15 mouse cellular contexts compared by ENCODE assay signal in genomic region chr19:42461353-42461752, GRCm38 (mm10). TPM values are rescaled to one million over a fixed set of nuclear protein-coding genes. Genes with fewer than 3 reads are reported as not detected.
A peak's percentile ranks its signal among the peaks of the same experiment; 100 is the strongest.
DNase-seq lines count a peak whose midpoint lies in the region; ATAC-seq and TF ChIP-seq lines count a peak whose summit lies in the region.
"Had no signal": no experiment of that assay in that cellular context is flagged by ENCODE, and none has a peak within 500 bp of the region (broad histone marks: within the 10 kb centered on the region; RNA-seq: fewer than 3 reads in every experiment).

No protein-coding gene starts in this region.

- H3K27ac ChIP-seq in hindbrain, embryonic 13.5 days = peak overlapping the region; percentile 52
- no peak overlapping the region for H3K27ac ChIP-seq in hindbrain, postnatal 0 days
- peak overlapping the region; percentile 60 for H3K27ac ChIP-seq in embryonic facial prominence, embryonic 15.5 days (replicated peaks)
- H3K27ac ChIP-seq in olfactory bulb, adult 2 months (ENCODE audit: insufficient read depth, low read depth, low read length) = peak overlapping the region; percentile 76
- H3K27ac ChIP-seq in intestine, postnatal 0 days (ENCODE audit: low read depth, low read length) = no peak overlapping the region
- H3K27ac ChIP-seq: heart, embryonic 10.5 days; lung, embryonic 15.5 days had no signal

- 48% methylated on average over 9 of the region's 9 CpGs for WGBS in hindbrain, embryonic 13.5 days
- 24% methylated on average over 9 of the region's 9 CpGs for WGBS in hindbrain, postnatal 0 days
- 6% methylated on average over 9 of the region's 9 CpGs for WGBS in embryonic facial prominence, embryonic 15.5 days
- WGBS in olfactory bulb, adult 2 months = 16% methylated on average over 9 of the region's 9 CpGs
- WGBS in intestine, postnatal 0 days = 22% methylated on average over 9 of the region's 9 CpGs

- no peaks in the 10 kb centered on the region for H3K27me3 ChIP-seq in hindbrain, embryonic 13.5 days
- no peaks in the 10 kb centered on the region for H3K27me3 ChIP-seq in hindbrain, postnatal 0 days (ENCODE audit: insufficient read depth, low read length)
- peaks cover 3% of the 10 kb centered on the region; the same call in 1 of the 2 replicates for H3K27me3 ChIP-seq in embryonic facial prominence, embryonic 15.5 days
- H3K27me3 ChIP-seq in intestine, postnatal 0 days (replicated peaks; ENCODE audit: control insufficient read depth, insufficient read depth, low read length) = no peaks in the 10 kb centered on the region
- H3K27me3 ChIP-seq: lung, embryonic 15.5 days had no signal

- 0 out of 2 replicates have a peak, but pooled peaks have one; percentile 27 for TF ChIP-seq POLR2A in olfactory bulb, adult 2 months (IDR thresholded peaks at IDR 0.05; ENCODE audit: insufficient read depth, low read depth, low read length)

- no peak overlapping the region for H3K4me3 ChIP-seq in hindbrain, embryonic 13.5 days
- H3K4me3 ChIP-seq in hindbrain, postnatal 0 days (ENCODE audit: low read length) = no peak overlapping the region
- H3K4me3 ChIP-seq in embryonic facial prominence, embryonic 15.5 days (replicated peaks) = 0 out of 2 replicates have a peak overlapping the region, but pooled peaks have one; percentile 6
- H3K4me3 ChIP-seq in olfactory bulb, adult 2 months (ENCODE audit: insufficient read depth, low read depth, low read length) = no peak overlapping the region
- no peak overlapping the region for H3K4me3 ChIP-seq in intestine, postnatal 0 days (ENCODE audit: low read depth, low read length)
- H3K4me3 ChIP-seq: heart, embryonic 10.5 days; lung, embryonic 15.5 days had no signal

- DNase-seq in hindbrain, postnatal 0 days (ENCODE audit: low spot score) = no peak
- DNase-seq in brain, adult 2 months (ENCODE audit: low read depth, low spot score) = peak; percentile 67
- DNase-seq in natural killer cell, adult 2 months (ENCODE audit: low spot score in 2 of 2) = no peak
- DNase-seq: adrenal gland, adult 2 months; cerebellum, adult 18-20 months; kidney, adult 11 months; kidney, postnatal 14 days; right cerebral cortex, postnatal 14 days had no signal

- TF ChIP-seq CTCF in hindbrain, postnatal 0 days (IDR thresholded peaks at IDR 0.05; ENCODE audit: low read depth) = no peak
- no peak for TF ChIP-seq CTCF in olfactory bulb, adult 2 months (IDR thresholded peaks at IDR 0.05; ENCODE audit: insufficient read depth, low read depth, low read length)
- TF ChIP-seq CTCF in intestine, postnatal 0 days (IDR thresholded peaks at IDR 0.05; ENCODE audit: low read depth) = no peak

- H3K4me1 ChIP-seq in hindbrain, embryonic 13.5 days (replicated peaks) = peaks cover 14% of the 10 kb centered on the region
- peaks cover 8% of the 10 kb centered on the region; the same call in 1 of the 2 replicates for H3K4me1 ChIP-seq in hindbrain, postnatal 0 days (ENCODE audit: insufficient read depth, low read length)
- H3K4me1 ChIP-seq in embryonic facial prominence, embryonic 15.5 days = peaks cover 17% of the 10 kb centered on the region
- peaks cover 24% of the 10 kb centered on the region for H3K4me1 ChIP-seq in olfactory bulb, adult 2 months (ENCODE audit: control insufficient read depth, insufficient read depth, low read length)
- no peaks in the 10 kb centered on the region for H3K4me1 ChIP-seq in intestine, postnatal 0 days (replicated peaks; ENCODE audit: control insufficient read depth, insufficient read depth, low read length)
- H3K4me1 ChIP-seq: heart, embryonic 10.5 days had no signal

- H3K9me3 ChIP-seq in hindbrain, embryonic 13.5 days = no peaks in the 10 kb centered on the region
- no peaks in the 10 kb centered on the region for H3K9me3 ChIP-seq in hindbrain, postnatal 0 days (ENCODE audit: low read length)
- no peaks in the 10 kb centered on the region for H3K9me3 ChIP-seq in embryonic facial prominence, embryonic 15.5 days (replicated peaks)
- H3K9me3 ChIP-seq in intestine, postnatal 0 days (ENCODE audit: control insufficient read depth) = no peaks in the 10 kb centered on the region
- H3K9me3 ChIP-seq: heart, embryonic 10.5 days; lung, embryonic 15.5 days had no signal

- peak overlapping the region; percentile 15; the same call in 1 of the 2 replicates for H3K4me2 ChIP-seq in hindbrain, embryonic 13.5 days
- no peak overlapping the region for H3K4me2 ChIP-seq in hindbrain, postnatal 0 days (ENCODE audit: low read depth, low read length)
- peak overlapping the region; percentile 27; the same call in 1 of the 2 replicates for H3K4me2 ChIP-seq in embryonic facial prominence, embryonic 15.5 days (replicated peaks)
- H3K4me2 ChIP-seq in intestine, postnatal 0 days (replicated peaks; ENCODE audit: low read depth) = no peak overlapping the region
- H3K4me2 ChIP-seq: lung, embryonic 15.5 days had no signal

- H3K36me3 ChIP-seq in hindbrain, embryonic 13.5 days = no peaks in the 10 kb centered on the region
- H3K36me3 ChIP-seq in hindbrain, postnatal 0 days (ENCODE audit: insufficient read depth, low read length) = no peaks in the 10 kb centered on the region
- H3K36me3 ChIP-seq in embryonic facial prominence, embryonic 15.5 days = no peaks in the 10 kb centered on the region
- H3K36me3 ChIP-seq in intestine, postnatal 0 days (ENCODE audit: control insufficient read depth, insufficient read depth) = no peaks in the 10 kb centered on the region
- H3K36me3 ChIP-seq: heart, embryonic 10.5 days; lung, embryonic 15.5 days had no signal

- 0 out of 2 replicates have a peak overlapping the region, but pooled peaks have one; percentile 19 for H3K9ac ChIP-seq in hindbrain, embryonic 13.5 days
- no peak overlapping the region for H3K9ac ChIP-seq in hindbrain, postnatal 0 days (replicated peaks; ENCODE audit: low read length)
- H3K9ac ChIP-seq in embryonic facial prominence, embryonic 15.5 days = no peak overlapping the region
- H3K9ac ChIP-seq in intestine, postnatal 0 days (ENCODE audit: low read depth, low read length) = no peak overlapping the region
- H3K9ac ChIP-seq: lung, embryonic 15.5 days had no signal

- ATAC-seq in hindbrain, embryonic 13.5 days (ENCODE audit: low FRiP score) = no peak
- no peak for ATAC-seq in hindbrain, postnatal 0 days
- peak; percentile 63 for ATAC-seq in embryonic facial prominence, embryonic 15.5 days (ENCODE audit: insufficient number of reproducible peaks, low FRiP score, low TSS enrichment, low read depth)
- no peak for ATAC-seq in intestine, postnatal 0 days
- ATAC-seq: forebrain, embryonic 16.5 days had no signal

RNA-seq across cellular contexts. Expression of gene Crtac1, which starts 29.8 kb away (rescaled TPM):
- polyA plus RNA-seq in hindbrain, embryonic 13.5 days (2015; fragmentation: Nextera tagmentation; extraction: Ambion mirVana) = 29.9 and 33.1 TPM in 2 replicates
- 31.3 and 34.8 TPM in 2 replicates for total RNA-seq in hindbrain, postnatal 0 days (2014; rRNA removed)
- 50.2 and 53.1 TPM in 2 replicates for polyA plus RNA-seq in hindbrain, postnatal 0 days (2015; fragmentation: Nextera tagmentation; extraction: Ambion mirVana)
- 8.1 and 8.8 TPM in 2 replicates for polyA plus RNA-seq in embryonic facial prominence, embryonic 15.5 days (2015; fragmentation: Nextera tagmentation; extraction: Ambion mirVana)
- not detected in 2 replicates for polyA plus RNA-seq in olfactory bulb, adult 2 months (2012; ENCODE audit: insufficient read depth, insufficient read length, low replicate concordance, missing spikeins)
- polyA plus RNA-seq in intestine, postnatal 0 days (2015; fragmentation: Nextera tagmentation; extraction: Ambion mirVana) = 4.2 and 4.3 TPM in 2 replicates

RNA-seq across cellular contexts. Expression of gene R3hcc1l, which starts 57.2 kb away (rescaled TPM):
- 15.8 and 18.1 TPM in 2 replicates for polyA plus RNA-seq in hindbrain, embryonic 13.5 days (2015; fragmentation: Nextera tagmentation; extraction: Ambion mirVana)
- 7.2 and 8.1 TPM in 2 replicates for total RNA-seq in hindbrain, postnatal 0 days (2014; rRNA removed)
- 8.8 and 10.5 TPM in 2 replicates for polyA plus RNA-seq in hindbrain, postnatal 0 days (2015; fragmentation: Nextera tagmentation; extraction: Ambion mirVana)
- 18.9 and 19.0 TPM in 2 replicates for polyA plus RNA-seq in embryonic facial prominence, embryonic 15.5 days (2015; fragmentation: Nextera tagmentation; extraction: Ambion mirVana)
- polyA plus RNA-seq in olfactory bulb, adult 2 months (2012; ENCODE audit: insufficient read depth, insufficient read length, low replicate concordance, missing spikeins) = not detected in 2 replicates
- 12.4 and 13.7 TPM in 2 replicates for polyA plus RNA-seq in intestine, postnatal 0 days (2015; fragmentation: Nextera tagmentation; extraction: Ambion mirVana)

Comparison
In these comparisons a context has a peak if more than half of its experiments do, and no peak if none do; other contexts are left out.
1. H3K27ac ChIP-seq: peak in hindbrain, embryonic 13.5 days (single experiment), embryonic facial prominence, embryonic 15.5 days (single experiment) and olfactory bulb, adult 2 months (single experiment); none in hindbrain, postnatal 0 days (single experiment) and intestine, postnatal 0 days (single experiment).
2. H3K4me2 ChIP-seq: peak in hindbrain, embryonic 13.5 days (single experiment) and embryonic facial prominence, embryonic 15.5 days (single experiment); none in hindbrain, postnatal 0 days (single experiment) and intestine, postnatal 0 days (single experiment).